Mouse (Mus musculus): ENCODE data around the gene Atp5d. TPM values are rescaled to one million over a fixed set of nuclear protein-coding genes. Genes with fewer than 3 reads are reported as not detected.
"Not testable (repeated sequence)": the region's sequence is repeated elsewhere in the genome, so short reads cannot be mapped to it uniquely, and the experiment has no call there.

Atp5d gene
- total RNA-seq, 2 experiments from 2014 or later: 342 to 379 TPM

- peak; percentile 99 for DNase-seq (ENCODE audit: extremely low spot score in 1 of 2, low spot score in 2 of 2)
- intact Hi-C loops (cut with DNase I): no loop called here
Observed at GRCm38 (mm10) chr10:80159561-80160454, 21.4 kb downstream of the Atp5d start.

GRCm38 (mm10) chr10:80160455-80161371, 22.3 kb downstream of the Atp5d start:
- peak in 1 of 2 experiments; percentile 90 for DNase-seq (ENCODE audit: extremely low spot score in 1 of 2, low spot score in 2 of 2)

GRCm38 (mm10) chr10:80161522-80162242, 23.2 kb downstream of the Atp5d start:
- intact Hi-C loops (cut with DNase I): no loop called here
- DNase-seq (ENCODE audit: extremely low spot score in 1 of 2, low spot score in 2 of 2): peak in 1 of 2 experiments; percentile 67

More at GRCm38 (mm10) chr10:80160455-80161371, 22.3 kb downstream of the Atp5d start:
- intact Hi-C loops (cut with DNase I): no loop called here

- DNase-seq (ENCODE audit: extremely low spot score in 1 of 2, low spot score in 2 of 2): no peak
- intact Hi-C loops (cut with DNase I): no loop called here
Observed at GRCm38 (mm10) chr10:80162243-80162608, 23.8 kb downstream of the Atp5d start.

GRCm38 (mm10) chr10:80162716-80163299, 24.4 kb downstream of the Atp5d start:
- intact Hi-C loops (cut with DNase I): no loop called here
- DNase-seq (ENCODE audit: extremely low spot score in 1 of 2, low spot score in 2 of 2): no peak

GRCm38 (mm10) chr10:80163721-80164120, 25.3 kb downstream of the Atp5d start:
- DNase-seq (ENCODE audit: extremely low spot score in 1 of 2, low spot score in 2 of 2): peak in 1 of 2 experiments; percentile 40
- intact Hi-C loops (cut with DNase I): loop anchor here (2.0 kb wide), 1 partner anchor 15 kb away; the partner anchor contains the start of gene Midn

- peak in 1 of 2 experiments; percentile 75 for DNase-seq (ENCODE audit: extremely low spot score in 1 of 2, low spot score in 2 of 2)
- intact Hi-C loops (cut with DNase I): loop anchor here (2.0 kb wide), 1 partner anchor 16 kb away; the partner anchor contains the start of gene Midn
Observed at GRCm38 (mm10) chr10:80164161-80164997, 25.9 kb downstream of the Atp5d start.

- intact Hi-C loops (cut with DNase I): loop anchor here (2.0 kb wide), 1 partner anchor 16 kb away; the partner anchor contains the start of gene Midn
- DNase-seq (ENCODE audit: extremely low spot score in 1 of 2, low spot score in 2 of 2): peak; percentile 96 to 97
Observed at GRCm38 (mm10) chr10:80164998-80165344, 26.5 kb downstream of the Atp5d start.

- peak in 1 of 2 experiments; percentile 74 for DNase-seq (ENCODE audit: extremely low spot score in 1 of 2, low spot score in 2 of 2)
- intact Hi-C loops (cut with DNase I): loop anchor here (2.0 kb wide), 1 partner anchor 17 kb away; the partner anchor contains the start of gene Midn
Observed at GRCm38 (mm10) chr10:80165392-80166128, 27.1 kb downstream of the Atp5d start, which contains the start of gene Cirbp. Gene Cirbp (plus strand): TSS chr10:80165985.

- intact Hi-C loops (cut with DNase I); DNase-seq (ENCODE audit: extremely low spot score in 1 of 2, low spot score in 2 of 2): not testable (repeated sequence)
Observed at GRCm38 (mm10) chr10:80166136-80166535, 27.7 kb downstream of the Atp5d start.

GRCm38 (mm10) chr10:80167460-80168037, 29.1 kb downstream of the Atp5d start:
- peak; percentile 98 to 99 for DNase-seq (ENCODE audit: extremely low spot score in 1 of 2, low spot score in 2 of 2)
- intact Hi-C loops (cut with DNase I): no loop called here

GRCm38 (mm10) chr10:80168038-80168661, 29.7 kb downstream of the Atp5d start:
- intact Hi-C loops (cut with DNase I): no loop called here
- peak; percentile 87 to 96 for DNase-seq (ENCODE audit: extremely low spot score in 1 of 2, low spot score in 2 of 2)

- DNase-seq (ENCODE audit: extremely low spot score in 1 of 2, low spot score in 2 of 2): no peak
- intact Hi-C loops (cut with DNase I): no loop called here
Observed at GRCm38 (mm10) chr10:80169070-80169469, 30.6 kb downstream of the Atp5d start.

GRCm38 (mm10) chr10:80169651-80170050, 31.2 kb downstream of the Atp5d start:
- intact Hi-C loops (cut with DNase I): no loop called here

GRCm38 (mm10) chr10:80170052-80170451, 31.6 kb downstream of the Atp5d start:
- DNase-seq (ENCODE audit: extremely low spot score in 1 of 2, low spot score in 2 of 2): peak in 1 of 2 experiments; percentile 53
- intact Hi-C loops (cut with DNase I): no loop called here

More at GRCm38 (mm10) chr10:80169651-80170050, 31.2 kb downstream of the Atp5d start:
- no peak for DNase-seq (ENCODE audit: extremely low spot score in 1 of 2, low spot score in 2 of 2)

- intact Hi-C loops (cut with DNase I): no loop called here
- peak in 1 of 2 experiments; percentile 54 for DNase-seq (ENCODE audit: extremely low spot score in 1 of 2, low spot score in 2 of 2)
Observed at GRCm38 (mm10) chr10:80170601-80171021, 32.2 kb downstream of the Atp5d start.

All from left cerebral cortex, postnatal 10 days (tissue).